Mouse (Mus musculus) urinary bladder, postnatal 25 days (tissue): Measurements from ENCODE around the gene Scnn1g.

Experiments used
- DNase-seq: peaks from one replicate; pipeline ENCODE4 v3.0.0; 2022; ENCODE audit warnings: low spot score

The Scnn1g gene

DNA sequence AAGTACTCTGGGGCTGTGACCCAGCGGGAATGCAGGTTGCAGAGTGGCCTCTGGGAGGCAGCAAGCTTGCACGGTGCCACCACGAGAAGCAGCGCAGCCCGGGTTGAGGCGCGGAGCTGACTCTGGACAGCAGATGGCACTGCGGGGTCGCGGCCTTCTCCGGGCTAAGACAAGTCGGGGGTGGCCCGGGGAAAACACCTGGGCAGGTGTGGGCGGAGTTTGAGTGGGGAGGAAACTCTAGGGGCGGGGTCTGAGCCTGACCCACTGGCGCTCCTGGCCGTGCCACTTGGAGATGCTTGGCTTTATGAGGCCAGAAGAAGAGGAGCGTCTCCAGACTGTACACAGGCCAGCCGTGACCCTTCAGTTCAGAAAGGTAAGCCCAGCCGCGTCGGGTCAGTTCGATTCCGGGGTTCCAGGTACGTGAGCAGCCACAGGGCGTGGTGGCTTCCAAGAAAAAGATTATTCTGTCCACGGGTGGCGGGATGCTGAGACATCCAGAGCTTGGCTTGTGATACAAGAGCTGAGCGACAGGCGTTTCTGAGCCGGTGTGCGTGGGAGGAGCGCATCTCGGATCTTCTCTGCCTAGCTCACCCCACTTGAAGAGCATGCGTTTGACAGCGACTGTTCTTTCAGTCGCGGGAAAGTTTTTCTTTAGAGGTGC, at the start of gene Scnn1g:
Scnn1g (plus strand) TSS at position 309 of the 661 bp plus-strand sequence.
- DNase-seq: peak; percentile 88

DNA sequence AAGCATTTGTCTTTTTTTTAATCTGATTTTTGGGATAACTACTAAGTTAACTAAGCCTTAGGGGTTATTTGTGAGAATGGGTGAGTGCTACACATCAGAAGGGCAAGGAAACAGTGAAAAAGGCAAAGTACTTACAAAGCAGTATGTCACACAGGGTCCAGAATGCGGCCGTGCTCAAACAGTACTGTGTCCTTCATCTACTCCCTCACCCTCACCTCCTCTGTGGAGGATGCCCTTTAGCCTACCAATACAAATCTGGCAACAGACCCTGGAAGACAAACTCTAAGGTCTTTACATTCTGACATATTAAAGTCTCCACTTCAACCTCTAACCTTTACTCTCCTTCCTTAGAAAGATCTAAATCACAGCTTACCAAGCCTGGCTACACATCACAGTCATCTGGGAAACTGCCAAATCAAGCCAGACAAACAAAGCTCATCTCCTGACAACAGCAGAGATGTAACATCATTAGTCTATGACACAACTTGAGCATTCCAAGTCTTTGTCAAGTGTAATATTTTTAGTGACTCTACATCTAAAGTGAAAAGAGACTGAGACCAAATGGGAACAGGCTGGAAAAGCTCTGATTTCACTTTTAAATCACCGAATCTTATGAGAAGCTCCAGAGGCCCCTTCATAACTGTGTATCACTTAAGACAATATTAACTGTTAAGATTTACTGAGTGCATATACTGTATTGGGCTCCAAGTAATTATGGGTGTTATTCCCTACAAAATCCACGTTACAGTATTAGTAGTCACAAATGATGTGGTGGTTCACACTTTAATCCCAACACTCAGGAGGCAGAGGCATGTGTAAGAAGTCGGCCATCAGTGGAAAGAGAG, 48.9 kb upstream of the Scnn1g start:
- no peak for DNase-seq

DNA sequence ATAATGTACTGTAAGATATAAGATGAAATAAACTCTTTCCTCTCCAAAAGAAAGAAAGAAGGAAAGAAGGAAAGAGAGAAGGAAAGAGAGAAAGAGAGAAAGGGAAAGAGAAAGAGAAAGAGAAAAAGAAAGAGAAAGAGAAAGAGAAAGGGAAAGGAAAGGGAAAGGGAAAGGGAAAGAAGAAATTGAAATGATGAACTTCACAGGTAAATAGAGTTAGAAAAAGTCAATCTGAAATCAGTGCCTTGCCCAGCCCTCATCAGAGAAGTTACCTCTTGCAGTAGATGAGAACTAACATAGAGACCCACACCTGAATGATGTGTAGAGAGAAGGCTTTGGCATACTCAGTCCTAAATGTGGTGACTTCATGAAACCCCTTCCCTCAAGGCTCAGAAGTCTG, 44.9 kb upstream of the Scnn1g start:
- DNase-seq: no peak

- DNase-seq: no peak
Observed at GRCm38 (mm10) chr7:121691803-121692202, 42.5 kb upstream of the Scnn1g start.

DNA sequence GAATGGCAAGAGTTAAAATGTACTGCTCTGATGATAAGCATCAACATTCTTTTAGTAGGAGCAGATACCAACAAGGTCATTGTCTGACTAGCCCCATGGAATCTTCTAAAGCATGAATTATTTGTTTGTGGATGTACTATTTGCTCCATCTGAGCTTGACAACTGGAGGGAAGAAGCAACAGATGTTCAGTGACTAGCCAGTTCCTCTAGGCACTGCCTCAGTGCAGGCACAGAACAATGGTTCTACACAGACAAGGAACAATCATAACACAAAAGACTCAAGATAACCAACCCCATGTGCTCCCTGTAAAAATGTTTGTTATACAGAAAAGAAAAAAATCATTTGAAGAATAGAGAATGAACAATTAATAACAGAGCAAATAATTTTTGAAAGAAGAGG, 37.1 kb upstream of the Scnn1g start:
- no peak for DNase-seq

DNA sequence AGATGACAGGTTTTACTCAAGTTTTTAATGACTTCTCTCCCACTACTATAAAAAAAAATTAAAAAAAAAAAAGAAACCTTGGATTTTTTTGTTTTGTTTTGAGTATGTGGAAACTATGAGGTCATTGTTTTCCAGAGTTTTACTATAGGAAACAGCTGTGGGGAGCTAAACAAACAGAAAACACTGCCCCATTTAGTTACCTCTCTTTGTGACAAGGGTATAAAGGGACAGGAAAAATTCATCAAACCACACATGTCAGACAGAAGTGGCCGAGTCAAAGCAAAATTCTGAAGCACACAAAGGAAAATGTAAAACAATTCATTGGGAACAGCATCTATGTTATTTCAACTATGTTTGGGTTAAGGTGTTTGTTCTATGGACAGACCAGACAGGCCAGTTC, 36.7 kb upstream of the Scnn1g start:
- DNase-seq: no peak

DNA sequence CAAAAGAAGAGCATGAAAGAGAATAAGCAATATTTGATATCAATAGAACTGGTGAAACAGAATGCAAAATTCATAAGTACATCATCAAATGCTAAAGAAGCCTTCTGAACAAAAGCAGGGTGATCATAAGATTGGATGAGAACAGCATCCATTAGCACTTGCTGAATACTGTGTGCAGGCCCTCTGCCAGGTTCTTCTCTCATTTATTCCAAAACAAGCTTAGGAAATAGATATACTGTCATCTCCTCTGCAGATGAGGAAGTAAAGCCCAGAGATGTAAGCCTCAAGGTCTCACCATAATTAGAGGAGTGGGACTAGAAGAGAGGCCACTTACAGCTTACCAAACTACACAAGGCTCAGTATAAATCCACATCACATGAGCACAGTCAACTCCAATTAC, 35.1 kb upstream of the Scnn1g start:
- no peak for DNase-seq

DNA sequence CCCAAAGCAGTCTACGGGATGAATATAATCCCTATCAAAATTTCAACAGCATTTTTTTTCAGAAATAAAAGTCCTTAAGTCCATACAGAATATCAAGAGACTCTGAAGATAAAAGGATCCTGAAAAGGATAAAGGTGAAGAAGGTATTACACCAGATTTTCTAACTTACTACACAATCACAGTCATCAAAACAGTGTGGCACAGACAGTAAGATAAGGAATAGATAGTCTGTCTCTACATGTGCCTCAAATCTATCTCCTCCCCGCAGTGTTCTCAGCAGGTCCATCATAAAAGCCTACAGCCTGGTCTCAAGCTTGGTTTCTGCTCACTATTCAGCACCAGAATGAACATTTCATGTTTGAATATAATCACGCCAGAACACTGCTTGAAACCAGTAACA, 33.8 kb upstream of the Scnn1g start:
- DNase-seq: no peak

DNA sequence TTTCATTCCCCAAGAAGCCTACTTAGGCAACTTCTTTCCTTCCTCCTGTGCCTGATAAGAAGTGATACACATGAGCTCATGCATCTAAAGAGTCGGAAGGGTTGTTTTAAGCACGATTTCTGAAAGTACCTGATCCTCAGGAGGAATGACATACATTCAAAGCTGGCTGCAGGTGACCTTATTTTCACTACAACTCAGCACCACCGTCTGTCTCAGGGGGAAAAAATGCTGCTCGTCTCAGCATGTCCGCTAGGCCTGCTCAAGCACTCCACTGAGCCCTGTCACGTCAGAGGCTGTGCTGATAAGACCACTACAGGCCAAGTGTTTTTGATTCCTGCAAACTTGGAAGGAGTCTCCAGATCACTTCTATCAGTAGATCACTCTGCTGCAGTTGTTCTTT, 32.3 kb upstream of the Scnn1g start:
- DNase-seq: no peak

DNA sequence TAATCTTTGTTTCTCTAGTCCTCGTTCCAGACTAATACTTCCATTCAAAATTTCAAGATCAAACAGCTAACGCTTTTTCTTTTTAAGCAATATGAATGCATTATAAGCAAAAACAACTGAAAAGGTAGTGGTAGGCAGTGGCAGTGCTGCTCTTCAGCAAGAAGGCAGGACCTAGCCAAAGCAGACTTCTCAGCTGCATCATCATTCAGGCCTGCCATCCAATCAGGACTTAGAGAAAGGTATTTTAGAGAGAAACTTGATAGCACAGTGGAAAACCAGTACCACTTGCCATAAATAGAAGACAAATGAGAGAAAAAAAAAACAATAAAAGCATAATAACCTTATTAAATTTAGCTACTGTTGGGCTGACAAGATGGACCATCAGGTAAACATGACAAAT, 29.2 kb upstream of the Scnn1g start:
- no peak for DNase-seq

GRCm38 (mm10) chr7:121706411-121707072, 27.7 kb upstream of the Scnn1g start:
- peak; percentile 50 for DNase-seq

DNA sequence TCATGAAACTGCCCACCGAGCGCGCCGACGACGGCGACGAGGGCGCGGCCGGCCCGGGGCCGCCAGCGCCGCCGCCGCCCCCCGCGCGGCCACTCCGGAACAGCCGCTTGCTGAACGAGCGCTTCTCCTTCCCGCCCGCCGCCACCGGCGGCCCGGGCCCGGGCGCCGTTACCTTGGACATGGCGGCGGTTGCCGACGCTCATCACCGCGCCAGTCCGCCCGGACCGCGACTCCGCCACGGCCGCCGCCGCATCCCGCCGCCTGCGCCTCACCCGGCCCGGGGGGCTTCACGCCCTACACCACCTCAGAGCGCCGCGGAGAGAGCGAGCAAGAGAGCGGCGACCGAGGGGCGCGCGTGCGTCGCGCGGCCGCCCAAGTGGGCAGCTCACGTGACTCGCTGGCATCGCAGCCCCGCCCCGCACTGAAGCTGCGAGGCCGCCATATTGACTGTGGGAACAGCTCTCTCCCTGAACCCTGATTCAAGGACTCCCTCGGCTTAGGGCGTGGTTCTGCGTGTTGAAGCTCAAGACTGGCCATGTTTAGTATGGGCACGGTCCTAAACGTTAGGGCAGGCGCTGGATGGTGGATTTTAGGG, 27.1 kb upstream of the Scnn1g start, which contains the start of gene Usp31:
Usp31 (minus strand) TSS at position 181 of the 595 bp plus-strand sequence.
- peak; percentile 86 for DNase-seq

- DNase-seq: peak; percentile 24
Observed at GRCm38 (mm10) chr7:121711171-121711570, 23.1 kb upstream of the Scnn1g start.

GRCm38 (mm10) chr7:121717031-121717430, 17.2 kb upstream of the Scnn1g start:
- DNase-seq: no peak

- peak; percentile 54 for DNase-seq
Observed at GRCm38 (mm10) chr7:121730225-121730624, 4.1 kb upstream of the Scnn1g start.

DNA sequence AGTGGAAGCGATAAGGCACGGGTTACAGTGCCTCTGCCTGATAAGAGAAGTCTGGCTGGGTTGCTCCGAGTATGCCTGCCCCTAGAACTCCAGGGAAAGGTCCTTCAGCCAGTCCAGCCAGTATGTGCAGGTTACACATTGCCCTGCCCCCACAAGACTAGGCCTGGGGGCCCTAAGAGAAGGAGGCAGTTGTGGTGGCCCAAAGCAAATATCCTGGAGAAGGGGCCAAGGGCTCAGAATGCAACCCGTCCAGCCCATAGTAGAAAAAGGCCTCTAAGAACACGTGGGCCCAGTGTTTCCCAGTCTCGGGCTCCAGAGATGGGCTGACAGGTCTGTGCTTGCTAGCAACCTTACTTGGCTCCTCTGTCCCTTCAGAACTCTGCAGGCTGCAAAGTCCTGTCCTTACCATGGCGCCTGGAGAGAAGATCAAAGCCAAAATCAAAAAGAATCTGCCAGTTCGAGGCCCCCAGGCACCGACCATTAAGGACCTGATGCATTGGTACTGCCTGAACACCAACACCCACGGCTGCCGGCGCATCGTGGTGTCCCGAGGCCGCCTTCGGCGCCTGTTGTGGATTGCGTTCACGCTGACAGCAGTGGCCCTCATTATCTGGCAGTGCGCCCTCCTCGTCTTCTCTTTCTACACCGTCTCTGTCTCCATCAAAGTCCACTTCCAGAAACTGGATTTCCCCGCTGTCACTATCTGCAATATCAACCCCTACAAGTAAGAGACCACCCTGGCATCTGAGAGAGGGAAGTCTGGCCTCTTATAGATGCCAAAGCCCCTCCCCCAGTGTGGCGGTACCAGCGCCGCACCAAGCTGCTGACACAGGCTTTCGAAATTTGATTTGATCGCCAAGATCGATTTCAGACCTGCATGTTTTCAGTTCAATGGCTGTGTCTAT, 3.5 kb downstream of the Scnn1g start:
- peak; percentile 24 for DNase-seq

DNA sequence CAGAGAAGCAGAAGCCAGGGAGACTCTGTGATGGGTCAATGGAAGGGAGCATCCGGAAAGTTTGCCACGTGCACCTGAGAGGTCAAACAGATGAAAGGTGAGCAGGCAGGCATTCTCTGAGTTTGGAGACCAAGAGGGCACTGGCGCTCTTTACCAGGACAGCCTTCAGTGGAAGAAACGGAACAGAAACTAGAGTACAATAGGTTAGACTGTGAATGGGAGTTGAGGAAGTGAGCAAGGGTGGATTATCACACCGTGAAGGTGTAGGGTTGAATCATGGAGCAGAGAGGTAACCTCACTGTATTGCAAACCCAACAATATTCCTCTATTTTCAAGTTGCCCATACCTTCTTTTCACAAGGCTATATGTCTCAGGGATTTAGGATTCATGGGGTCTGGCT, 16.0 kb downstream of the Scnn1g start:
- DNase-seq: no peak

DNA sequence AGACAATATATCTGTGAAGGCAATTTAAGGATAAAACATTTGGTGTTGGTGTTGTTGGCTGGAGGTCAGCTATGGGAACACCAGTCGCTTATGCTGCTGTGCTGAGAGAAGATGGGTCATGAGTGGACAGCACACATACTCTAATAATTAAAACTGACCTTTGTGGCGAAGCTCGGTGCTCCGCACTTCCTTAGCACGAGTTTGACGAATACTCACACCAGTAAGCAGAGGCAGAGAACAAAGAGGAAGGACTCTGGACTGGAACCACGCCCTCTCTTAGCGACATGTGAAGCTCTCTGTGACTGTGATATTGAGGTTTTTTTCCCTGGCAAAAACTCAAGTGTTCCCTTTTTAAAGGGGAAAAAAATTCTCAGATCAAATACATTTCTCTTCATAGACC, 20.5 kb downstream of the Scnn1g start:
- no peak for DNase-seq

DNA sequence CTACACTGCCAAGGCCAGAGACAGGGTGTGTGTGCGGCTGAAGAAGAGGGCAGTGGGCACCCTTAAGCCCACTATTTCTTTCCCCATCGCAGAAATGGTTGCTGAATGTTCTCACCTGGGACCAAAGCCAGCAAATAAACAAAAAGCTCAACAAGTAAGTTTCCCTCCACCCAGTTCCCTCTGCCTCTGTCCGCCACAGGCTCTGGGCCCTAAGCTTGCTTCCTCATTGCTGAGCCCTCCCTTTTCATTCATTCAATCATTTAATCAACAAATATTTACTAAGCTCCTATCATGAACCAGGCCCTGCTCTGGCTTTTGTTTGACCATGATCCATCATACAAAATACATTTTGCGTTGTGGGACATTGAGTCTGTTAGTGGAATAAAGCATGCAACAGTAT, 29.0 kb downstream of the Scnn1g start:
- DNase-seq: no peak

DNA sequence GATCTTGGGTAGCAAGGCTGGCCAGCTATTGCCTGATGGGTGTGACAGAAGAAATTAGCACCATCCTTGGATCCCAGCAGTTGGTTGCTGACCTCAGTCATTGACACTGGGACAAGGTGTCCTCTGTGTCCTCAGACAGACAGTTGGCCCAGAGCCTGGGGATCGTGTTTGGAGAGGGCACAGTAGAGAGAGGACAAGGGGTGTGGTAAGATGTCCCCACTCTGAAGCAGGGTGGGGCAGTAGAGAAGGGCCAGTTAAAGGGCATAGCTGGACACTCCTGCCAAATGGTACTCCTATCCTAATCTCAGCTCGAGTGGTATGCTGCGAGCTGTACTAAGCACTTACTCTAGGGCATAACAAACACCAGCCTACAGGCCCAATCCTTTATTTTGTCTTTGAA, 33.6 kb downstream of the Scnn1g start:
- no peak for DNase-seq

DNA sequence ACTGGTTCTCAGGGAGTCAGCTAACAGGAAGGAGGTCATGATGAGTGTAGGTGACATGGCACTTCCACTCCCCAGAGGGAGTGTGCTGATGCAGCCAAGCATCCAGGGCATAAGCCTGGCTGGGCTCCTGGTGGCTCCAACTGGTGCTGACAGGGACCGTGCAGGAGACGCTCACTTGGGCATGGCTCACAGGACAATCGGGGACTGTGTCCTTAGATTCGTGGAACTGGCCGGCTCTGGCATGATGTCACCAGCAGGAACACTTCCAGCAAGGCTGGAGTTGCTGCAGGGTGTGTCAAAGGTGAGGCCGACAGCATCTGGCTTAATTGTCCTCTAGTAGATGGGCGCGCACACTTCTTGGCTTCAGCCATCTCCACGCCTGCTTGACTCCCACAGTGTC, 34.7 kb downstream of the Scnn1g start:
- DNase-seq: no peak

DNA sequence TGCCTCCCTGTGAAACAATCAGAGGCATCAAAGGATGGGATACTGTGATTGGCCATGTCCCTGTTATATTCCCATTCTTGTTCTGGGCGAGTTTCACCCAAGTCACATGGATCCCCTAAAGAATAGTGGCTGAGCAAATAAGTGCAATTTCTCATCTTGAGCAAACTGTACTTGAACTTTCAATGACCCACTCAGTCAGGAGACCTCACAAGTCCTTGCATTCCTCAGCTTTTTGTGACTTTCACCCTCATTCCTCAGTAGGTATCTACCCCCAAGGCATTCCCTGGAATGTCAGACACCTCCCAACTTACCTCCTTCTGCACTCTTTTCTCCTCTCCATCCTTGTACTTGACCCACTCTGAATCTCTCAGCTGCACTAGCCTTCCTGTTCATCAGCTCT, 44.3 kb downstream of the Scnn1g start:
- DNase-seq: no peak
